Mouse (Mus musculus): ENCODE data around the gene Nipa2. TPM values are rescaled to one million over a fixed set of nuclear protein-coding genes. Genes with fewer than 3 reads are reported as not detected.

Nipa2 gene
- 47.9 and 48.0 TPM in 2 replicates for polyA plus RNA-seq (2016; fragmentation: Nextera tagmentation; extraction: Ambion mirVana)

GRCm38 (mm10) chr7:55962004-55962908, at the start of gene Nipa2:
Gene Nipa2, minus strand, starts transcription at chr7:55962476.
- Histone ChIP-seq H3K4me3 (peak within 1 kb of the TSS; percentile 99), H3K4me2 (replicated peaks) (peak within 1 kb of the TSS; percentile 74), H3K27me3 (no peaks in the 10 kb centered on the region), H3K36me3 (no peaks in the 10 kb centered on the region), H3K9me3 (no peaks in the 10 kb centered on the region), H3K9ac (peak within 1 kb of the TSS; percentile 83), H3K4me1 (peaks cover 6% of the 10 kb centered on the region; the same call in 1 of the 2 replicates), H3K27ac (peak within 1 kb of the TSS; percentile 89)
- under 1% methylated on average over 70 of the region's 70 CpGs for WGBS
- ATAC-seq (ENCODE audit: insufficient number of reproducible peaks, insufficient read depth, low FRiP score, low TSS enrichment): peak; percentile 94

GRCm38 (mm10) chr7:56011018-56011333, 48.7 kb upstream of the Nipa2 start:
- Histone ChIP-seq H3K36me3 (no peaks in the 10 kb centered on the region), H3K27ac (no peak overlapping the region), H3K4me1 (no peaks in the 10 kb centered on the region), H3K4me2 (replicated peaks) (no peak overlapping the region), H3K9ac (no peak overlapping the region), H3K9me3 (0 out of 2 replicates have a peak, but pooled peaks cover 3% of the 10 kb centered on the region), H3K4me3 (no peak overlapping the region), H3K27me3 (no peaks in the 10 kb centered on the region)
- ATAC-seq (ENCODE audit: insufficient number of reproducible peaks, insufficient read depth, low FRiP score, low TSS enrichment): no peak

- no peak for ATAC-seq (ENCODE audit: insufficient number of reproducible peaks, insufficient read depth, low FRiP score, low TSS enrichment)
- 83% methylated on average over 4 of the region's 4 CpGs for WGBS
These were observed 48.2 kb upstream of the Nipa2 start for GRCm38 (mm10) chr7:56010318-56011017.

GRCm38 (mm10) chr7:55998997-55999396, 36.7 kb upstream of the Nipa2 start:
- Histone ChIP-seq H3K27me3 (no peaks in the 10 kb centered on the region), H3K9ac (no peak overlapping the region), H3K4me2 (replicated peaks) (no peak overlapping the region), H3K36me3 (no peaks in the 10 kb centered on the region), H3K4me1 (no peaks in the 10 kb centered on the region), H3K27ac (no peak overlapping the region), H3K9me3 (no peaks in the 10 kb centered on the region), H3K4me3 (no peak overlapping the region)
- ATAC-seq (ENCODE audit: insufficient number of reproducible peaks, insufficient read depth, low FRiP score, low TSS enrichment): no peak
- WGBS: 17% methylated on average over 3 of the region's 4 CpGs

More at GRCm38 (mm10) chr7:56010318-56011017, 48.2 kb upstream of the Nipa2 start:
- H3K27ac ChIP-seq: no peak overlapping the region
- H3K4me3 ChIP-seq: no peak overlapping the region
- H3K4me2 ChIP-seq (replicated peaks): no peak overlapping the region
- no peaks in the 10 kb centered on the region for H3K36me3 ChIP-seq
- no peaks in the 10 kb centered on the region for H3K27me3 ChIP-seq
- 0 out of 2 replicates have a peak, but pooled peaks cover 3% of the 10 kb centered on the region for H3K9me3 ChIP-seq
- no peak overlapping the region for H3K9ac ChIP-seq
- no peaks in the 10 kb centered on the region for H3K4me1 ChIP-seq

- H3K27me3 ChIP-seq: no peaks in the 10 kb centered on the region
- ATAC-seq (ENCODE audit: insufficient number of reproducible peaks, insufficient read depth, low FRiP score, low TSS enrichment): no peak
These were observed 32.7 kb upstream of the Nipa2 start for GRCm38 (mm10) chr7:55995013-55995412.

GRCm38 (mm10) chr7:55991858-55992257, 29.6 kb upstream of the Nipa2 start:
- WGBS: 92% methylated on average over 7 of the region's 7 CpGs
- Histone ChIP-seq H3K27me3 (no peaks in the 10 kb centered on the region), H3K4me3 (no peak overlapping the region), H3K9ac (no peak overlapping the region), H3K9me3 (no peaks in the 10 kb centered on the region), H3K4me2 (replicated peaks) (no peak overlapping the region), H3K4me1 (no peaks in the 10 kb centered on the region), H3K27ac (no peak overlapping the region), H3K36me3 (no peaks in the 10 kb centered on the region)
- ATAC-seq (ENCODE audit: insufficient number of reproducible peaks, insufficient read depth, low FRiP score, low TSS enrichment): no peak

More at GRCm38 (mm10) chr7:55995013-55995412, 32.7 kb upstream of the Nipa2 start:
- H3K36me3 ChIP-seq: no peaks in the 10 kb centered on the region
- H3K9ac ChIP-seq: no peak overlapping the region
- no peaks in the 10 kb centered on the region for H3K9me3 ChIP-seq
- H3K4me3 ChIP-seq: no peak overlapping the region
- 58% methylated on average over 4 of the region's 4 CpGs for WGBS
- no peak overlapping the region for H3K27ac ChIP-seq
- no peaks in the 10 kb centered on the region for H3K4me1 ChIP-seq
- H3K4me2 ChIP-seq (replicated peaks): no peak overlapping the region

- Histone ChIP-seq H3K4me1 (no peaks in the 10 kb centered on the region), H3K27me3 (no peaks in the 10 kb centered on the region), H3K9me3 (no peaks in the 10 kb centered on the region), H3K36me3 (no peaks in the 10 kb centered on the region), H3K27ac (no peak overlapping the region), H3K4me2 (replicated peaks) (no peak overlapping the region), H3K9ac (no peak overlapping the region), H3K4me3 (no peak overlapping the region)
- 83% methylated on average over 3 of the region's 3 CpGs for WGBS
- ATAC-seq (ENCODE audit: insufficient number of reproducible peaks, insufficient read depth, low FRiP score, low TSS enrichment): no peak
These were observed 28.9 kb upstream of the Nipa2 start for GRCm38 (mm10) chr7:55991129-55991528.

- no peak overlapping the region for H3K4me2 ChIP-seq (replicated peaks)
- H3K9me3 ChIP-seq: no peaks in the 10 kb centered on the region
- no peak overlapping the region for H3K4me3 ChIP-seq
- H3K9ac ChIP-seq: no peak overlapping the region
- no peaks in the 10 kb centered on the region for H3K27me3 ChIP-seq
- WGBS: 35% methylated on average over 13 of the region's 13 CpGs
- H3K36me3 ChIP-seq: peaks cover 4% of the 10 kb centered on the region; the same call in 1 of the 2 replicates
- no peak for ATAC-seq (ENCODE audit: insufficient number of reproducible peaks, insufficient read depth, low FRiP score, low TSS enrichment)
- H3K4me1 ChIP-seq: no peaks in the 10 kb centered on the region
- no peak overlapping the region for H3K27ac ChIP-seq
These were observed 24.4 kb upstream of the Nipa2 start for GRCm38 (mm10) chr7:55986526-55987214.

GRCm38 (mm10) chr7:55984754-55985153, 22.5 kb upstream of the Nipa2 start:
- Histone ChIP-seq H3K4me1 (no peaks in the 10 kb centered on the region), H3K9me3 (no peaks in the 10 kb centered on the region), H3K36me3 (peaks cover 8% of the 10 kb centered on the region; the same call in 1 of the 2 replicates), H3K4me2 (replicated peaks) (no peak overlapping the region), H3K27ac (no peak overlapping the region), H3K9ac (no peak overlapping the region), H3K4me3 (no peak overlapping the region), H3K27me3 (no peaks in the 10 kb centered on the region)
- WGBS: 77% methylated on average over 4 of the region's 4 CpGs
- no peak for ATAC-seq (ENCODE audit: insufficient number of reproducible peaks, insufficient read depth, low FRiP score, low TSS enrichment)

- Histone ChIP-seq H3K4me3 (no peak overlapping the region), H3K9ac (no peak overlapping the region), H3K9me3 (no peaks in the 10 kb centered on the region), H3K4me2 (replicated peaks) (no peak overlapping the region), H3K4me1 (no peaks in the 10 kb centered on the region), H3K27me3 (no peaks in the 10 kb centered on the region), H3K36me3 (peaks cover 19% of the 10 kb centered on the region), H3K27ac (no peak overlapping the region)
- WGBS: 84% methylated on average over 5 of the region's 5 CpGs
- ATAC-seq (ENCODE audit: insufficient number of reproducible peaks, insufficient read depth, low FRiP score, low TSS enrichment): no peak
These were observed 20.8 kb upstream of the Nipa2 start for GRCm38 (mm10) chr7:55983107-55983506.

GRCm38 (mm10) chr7:55982010-55982700, 19.9 kb upstream of the Nipa2 start:
- H3K4me2 ChIP-seq (replicated peaks): no peak overlapping the region
- 90% methylated on average over 10 of the region's 10 CpGs for WGBS

More at GRCm38 (mm10) chr7:55982010-55982700, 19.9 kb upstream of the Nipa2 start:
- no peaks in the 10 kb centered on the region for H3K27me3 ChIP-seq
- H3K9me3 ChIP-seq: no peaks in the 10 kb centered on the region
- H3K4me3 ChIP-seq: no peak overlapping the region
- no peak overlapping the region for H3K9ac ChIP-seq
- peaks cover 19% of the 10 kb centered on the region for H3K36me3 ChIP-seq
- H3K27ac ChIP-seq: no peak overlapping the region
- no peak for ATAC-seq (ENCODE audit: insufficient number of reproducible peaks, insufficient read depth, low FRiP score, low TSS enrichment)
- H3K4me1 ChIP-seq: no peaks in the 10 kb centered on the region
